Mouse (Mus musculus): ENCODE data around the gene Mettl7a2.
A peak's percentile ranks its signal among the peaks of the same experiment; 100 is the strongest.
"Not testable (repeated sequence)": the region's sequence is repeated elsewhere in the genome, so short reads cannot be mapped to it uniquely, and the experiment has no call there.

The Mettl7a2 gene

DNA sequence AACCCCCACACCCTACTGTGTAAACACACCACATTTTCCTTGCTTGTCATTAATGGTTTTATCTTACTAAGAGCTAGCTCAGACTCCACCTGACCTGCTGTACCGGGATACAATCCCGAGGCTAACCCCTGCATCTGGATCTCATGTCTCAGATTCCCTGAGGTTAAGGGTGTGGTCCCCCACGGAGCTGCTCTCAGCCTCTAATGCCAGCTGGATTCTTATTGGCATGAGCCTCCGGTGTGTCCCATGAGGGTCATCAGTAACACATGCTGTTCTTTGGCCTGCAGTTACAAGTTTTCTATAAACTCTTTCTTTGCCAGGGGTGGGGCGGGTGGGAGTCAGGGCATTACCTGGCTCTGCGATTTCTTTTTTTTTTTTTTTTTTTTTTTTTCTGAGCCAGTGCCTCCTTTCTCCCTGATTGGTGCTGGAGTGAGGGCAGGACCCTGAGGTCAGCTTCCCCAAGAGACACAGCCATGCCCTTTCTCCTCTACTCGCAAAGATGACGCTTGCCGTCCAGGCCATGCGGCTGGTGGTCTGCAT, at the start of gene Mettl7a2, which contains the start of gene Methig1:
Gene Mettl7a2, plus strand, starts transcription at position 490 of the 540 bp plus-strand sequence.
Gene Methig1, plus strand, starts transcription at position 439 of the 540 bp plus-strand sequence.
- no peak for DNase-seq (ENCODE audit: low spot score in 2 of 2)

DNA sequence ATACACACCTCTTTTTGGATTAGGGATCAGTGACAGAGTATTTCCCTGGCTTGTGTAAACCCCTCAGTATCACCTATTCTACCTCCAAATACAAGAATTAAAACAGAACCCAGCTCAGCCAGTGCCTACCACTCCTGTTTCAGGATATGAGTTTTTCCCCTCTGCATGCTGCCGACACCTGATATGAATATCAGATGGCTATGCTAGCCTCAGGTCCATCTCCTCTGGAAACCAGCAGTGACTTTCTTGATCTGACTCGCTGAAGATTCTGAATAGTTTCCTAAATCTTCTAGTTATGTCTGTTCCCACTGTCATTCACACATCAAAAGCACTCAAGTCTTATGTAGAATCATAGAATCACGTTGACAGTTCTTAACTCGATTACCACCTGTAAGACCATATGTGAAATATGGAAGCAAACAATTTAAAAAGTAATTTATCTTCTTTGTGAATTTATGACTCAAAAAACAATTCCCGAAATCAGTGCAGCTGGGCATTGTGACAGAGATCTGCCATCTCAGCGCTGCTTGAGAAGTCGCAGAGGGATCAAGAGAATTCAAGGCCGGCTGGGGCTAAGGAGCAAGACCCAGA, 49.5 kb upstream of the Mettl7a2 start:
- no peak for DNase-seq (ENCODE audit: low spot score in 2 of 2)

DNA sequence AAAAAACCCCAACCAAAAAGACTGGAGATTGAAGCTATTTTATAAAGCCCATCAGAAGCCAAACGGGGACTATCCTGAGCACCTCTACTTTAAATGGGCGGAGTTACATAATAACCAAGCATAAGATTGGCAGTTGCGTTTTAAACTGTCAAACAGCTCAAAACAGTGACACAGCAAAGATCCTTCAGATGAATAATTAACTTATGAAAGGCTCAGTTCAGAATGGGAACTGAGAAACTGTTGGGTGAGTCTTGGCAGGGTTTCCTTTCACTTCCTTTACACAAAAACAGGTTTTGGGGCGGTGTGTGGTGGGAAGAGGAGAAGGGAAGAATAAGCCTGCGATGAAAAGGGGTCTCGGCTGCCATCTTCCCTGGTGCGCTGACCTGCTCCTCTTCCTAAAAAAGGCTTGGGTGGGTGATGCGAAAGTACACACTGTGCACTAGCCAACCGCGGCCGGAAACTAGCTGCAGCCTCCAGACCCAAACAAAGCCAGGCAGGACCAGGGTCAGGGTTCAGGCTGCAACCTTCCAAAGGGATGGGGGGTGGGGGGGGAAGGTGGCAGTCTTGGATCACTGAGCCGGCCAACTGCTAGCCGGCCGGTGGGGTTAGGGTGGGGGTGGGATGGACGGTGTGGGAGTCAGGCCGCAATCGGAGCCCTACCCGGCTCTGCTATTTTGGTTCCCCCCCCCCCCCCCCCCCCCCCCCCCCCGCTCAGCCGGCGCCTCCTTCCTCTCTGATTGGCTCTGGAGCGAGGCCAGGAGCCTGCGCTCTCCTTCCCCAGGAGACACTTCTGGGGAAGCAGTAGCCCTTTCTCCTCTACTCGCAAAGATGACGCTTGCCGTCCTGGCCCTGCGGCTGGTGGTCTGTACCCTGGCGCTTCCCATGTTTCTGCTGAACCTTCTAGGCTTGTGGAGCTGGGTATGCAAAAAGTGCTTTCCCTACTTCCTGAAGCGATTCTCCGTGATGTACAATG, 48.7 kb upstream of the Mettl7a2 start, which contains the start of gene Mettl7a1:
Gene Mettl7a1, plus strand, starts transcription at position 122 of the 973 bp plus-strand sequence.
- peak; percentile 29 to 44 for DNase-seq (ENCODE audit: low spot score in 2 of 2)

DNA sequence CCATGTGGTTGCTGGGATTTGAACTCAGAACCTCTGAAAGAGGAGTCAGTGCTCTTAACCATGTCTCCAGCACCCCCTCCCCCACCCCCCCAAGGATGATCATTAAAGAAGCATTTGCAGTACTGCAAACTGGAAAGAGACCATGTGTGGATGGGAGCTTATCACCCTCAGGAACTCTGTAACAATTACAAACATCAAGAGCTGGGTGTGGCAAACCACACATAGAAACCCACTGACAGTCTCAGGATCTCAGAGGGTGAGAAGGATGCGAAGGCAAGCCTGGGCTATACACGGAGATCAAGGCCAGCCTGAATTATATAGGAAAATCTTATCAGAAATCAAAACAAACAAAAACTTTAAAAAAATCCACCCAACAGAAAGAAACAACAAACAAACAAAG, 46.8 kb upstream of the Mettl7a2 start:
- no peak for DNase-seq (ENCODE audit: low spot score in 2 of 2)

DNA sequence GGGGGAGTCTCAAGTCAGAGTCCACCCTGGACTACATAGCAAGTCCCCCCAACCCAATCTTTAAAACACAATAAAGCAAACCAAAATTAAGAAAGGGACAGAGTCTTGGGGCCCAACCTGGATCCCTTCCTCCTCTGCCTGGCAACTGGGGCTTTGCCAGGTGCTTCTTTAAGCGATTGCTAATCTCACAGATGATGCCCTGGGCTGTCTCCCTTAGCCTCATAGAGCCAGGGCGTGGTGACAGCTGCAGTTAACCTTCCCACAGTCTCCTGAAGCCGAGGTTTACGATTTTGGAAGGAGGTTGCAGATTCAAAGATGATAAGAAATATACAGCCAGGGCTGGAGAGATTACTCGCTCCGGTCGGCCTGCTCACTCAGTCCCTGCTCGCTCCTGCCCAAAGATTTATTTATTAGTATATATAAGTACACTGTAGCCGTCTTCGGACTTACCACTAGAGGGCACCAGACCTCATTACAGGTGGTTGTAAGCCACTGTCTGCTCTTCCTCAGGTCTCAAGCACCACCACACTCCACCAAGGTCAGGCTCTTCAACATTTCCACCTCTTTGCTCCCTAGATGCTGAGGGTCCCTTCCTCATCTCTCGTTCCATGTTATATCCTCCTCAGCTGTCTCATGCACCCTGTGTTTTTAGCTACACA, 45.4 kb upstream of the Mettl7a2 start:
- DNase-seq (ENCODE audit: low spot score in 2 of 2), result peak; percentile 38 to 43

DNA sequence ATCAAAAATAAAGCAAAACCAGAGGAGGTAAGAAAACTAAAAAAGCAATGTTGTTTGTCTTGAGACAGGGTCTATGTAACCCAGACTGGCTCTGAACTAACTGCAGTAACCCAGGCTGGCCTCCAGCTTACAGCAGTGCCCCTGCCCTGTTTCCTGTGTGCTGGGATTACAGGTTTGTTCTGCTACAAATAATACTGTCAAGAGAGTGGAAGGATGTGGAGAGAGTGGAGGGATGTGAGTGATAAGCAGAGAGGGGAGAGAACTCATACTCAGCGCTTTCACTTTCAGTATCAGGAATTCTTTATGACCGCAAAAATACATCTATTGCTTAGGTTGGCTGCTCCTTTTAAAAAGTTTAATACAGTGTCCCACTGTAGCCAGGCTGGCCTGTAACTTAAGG, 40.7 kb upstream of the Mettl7a2 start:
- DNase-seq (ENCODE audit: low spot score in 2 of 2), result no peak

DNA sequence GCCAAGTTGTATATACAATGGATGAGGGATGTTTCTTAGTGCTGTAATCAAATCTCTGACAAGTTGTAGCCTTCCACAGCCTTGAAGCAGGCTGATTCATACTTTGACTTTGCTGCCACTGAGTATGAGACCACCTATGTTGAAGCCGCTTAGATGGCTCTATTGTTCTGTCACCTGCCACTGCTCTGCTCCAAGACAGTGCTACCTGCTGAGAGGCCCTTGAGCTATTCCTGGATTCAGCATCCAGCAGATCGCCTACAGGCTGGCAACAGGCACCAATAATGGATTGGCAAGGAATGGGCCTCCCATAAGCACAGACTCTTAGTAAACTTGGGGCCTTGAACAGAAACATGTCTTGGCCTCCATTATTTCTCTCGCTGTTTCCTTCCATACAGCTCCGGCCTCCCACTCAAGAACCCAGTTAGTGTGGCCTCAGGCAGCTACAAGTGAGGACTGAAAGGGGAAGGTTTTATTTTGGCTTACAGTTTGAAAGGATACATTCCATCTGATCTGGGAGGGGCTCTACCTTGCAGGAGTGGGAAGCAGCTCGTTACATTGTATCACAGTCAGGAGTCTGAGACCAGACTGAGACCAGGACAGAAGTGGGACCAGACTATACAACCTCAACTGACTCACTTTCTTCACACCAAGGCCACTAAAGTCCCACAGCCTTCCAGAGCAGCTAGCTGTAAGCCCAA, 38.4 kb upstream of the Mettl7a2 start:
- no peak for DNase-seq (ENCODE audit: low spot score in 2 of 2)

DNA sequence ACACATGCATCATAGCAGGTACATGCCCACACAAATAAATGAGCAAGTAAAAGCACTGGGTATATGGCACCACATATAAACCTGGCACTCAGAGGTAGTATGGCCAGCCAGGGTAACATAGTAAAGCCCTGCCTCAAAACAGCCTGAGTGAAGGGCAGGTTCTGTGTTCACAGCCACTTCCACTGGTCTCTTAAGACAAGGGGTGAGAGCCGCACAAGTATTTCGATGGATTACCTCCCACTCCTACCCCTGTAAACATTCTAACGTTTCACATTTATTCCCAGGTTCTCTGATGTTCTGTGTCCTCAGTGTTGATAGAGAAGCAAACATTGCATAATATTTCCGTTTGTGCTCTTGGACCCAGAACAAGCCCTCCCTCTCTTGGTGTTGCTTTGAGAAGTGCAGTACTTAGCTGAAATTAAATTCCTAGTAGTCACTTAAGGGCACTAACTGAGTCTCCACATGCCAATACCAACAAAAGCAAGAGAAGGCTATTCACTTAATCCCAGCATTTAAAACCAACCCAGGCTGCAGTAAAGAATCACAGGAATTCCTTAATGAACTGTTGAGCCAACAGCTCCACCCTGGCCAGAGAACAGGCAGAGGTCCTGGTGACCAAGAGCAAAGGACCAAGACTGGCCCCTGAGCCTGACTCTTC, 34.9 kb upstream of the Mettl7a2 start:
- not testable (repeated sequence) for DNase-seq (ENCODE audit: low spot score in 2 of 2)

DNA sequence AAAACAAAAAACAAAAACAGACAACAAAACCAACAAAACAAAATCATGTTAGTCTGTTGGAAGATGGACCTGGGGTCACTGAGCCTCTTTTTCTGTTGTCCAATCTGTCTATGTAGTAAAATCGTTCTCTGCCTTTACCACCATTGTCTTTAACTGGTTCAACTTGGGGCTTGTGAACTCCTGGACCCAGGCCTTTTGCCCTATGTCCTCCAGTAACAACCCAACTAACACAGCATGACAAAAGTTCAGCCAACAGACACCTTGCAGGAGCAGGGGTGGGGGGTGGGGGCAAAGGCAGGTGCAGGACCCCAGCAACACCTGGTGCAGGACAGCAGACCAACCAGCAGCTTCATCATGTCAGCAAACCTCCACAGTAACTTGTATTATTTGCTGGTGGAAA, 33.1 kb upstream of the Mettl7a2 start:
- no peak for DNase-seq (ENCODE audit: low spot score in 2 of 2)

DNA sequence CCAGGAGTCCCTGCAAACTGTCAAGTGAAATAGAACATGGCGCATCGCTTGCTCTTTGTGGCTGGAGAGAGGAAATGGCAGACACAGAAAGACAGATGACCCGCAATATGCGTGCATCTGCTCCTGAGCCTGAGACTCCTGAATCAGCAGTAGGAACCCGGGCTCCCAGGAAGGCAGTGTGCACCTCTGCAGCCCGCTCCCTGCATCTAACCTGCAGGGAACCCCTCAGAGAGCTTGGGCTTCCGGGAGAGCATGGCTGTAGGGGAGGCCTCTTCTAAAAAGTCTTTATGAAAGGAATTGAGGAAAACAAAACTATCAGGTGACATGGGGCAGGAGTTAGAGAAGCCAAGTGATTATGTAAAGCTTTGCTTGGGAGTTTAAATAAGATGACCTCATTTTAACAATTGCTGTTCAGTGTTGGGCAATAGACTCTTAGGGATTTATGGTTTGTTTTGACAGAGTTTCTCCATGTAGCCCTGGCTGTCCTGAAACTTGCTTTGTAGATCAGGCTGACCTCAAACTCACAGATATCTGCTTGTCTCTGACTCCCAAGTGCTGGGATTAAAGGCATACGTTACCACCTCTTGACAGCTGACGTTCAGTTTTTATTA, 32.6 kb upstream of the Mettl7a2 start:
- DNase-seq (ENCODE audit: low spot score in 2 of 2), result no peak

DNA sequence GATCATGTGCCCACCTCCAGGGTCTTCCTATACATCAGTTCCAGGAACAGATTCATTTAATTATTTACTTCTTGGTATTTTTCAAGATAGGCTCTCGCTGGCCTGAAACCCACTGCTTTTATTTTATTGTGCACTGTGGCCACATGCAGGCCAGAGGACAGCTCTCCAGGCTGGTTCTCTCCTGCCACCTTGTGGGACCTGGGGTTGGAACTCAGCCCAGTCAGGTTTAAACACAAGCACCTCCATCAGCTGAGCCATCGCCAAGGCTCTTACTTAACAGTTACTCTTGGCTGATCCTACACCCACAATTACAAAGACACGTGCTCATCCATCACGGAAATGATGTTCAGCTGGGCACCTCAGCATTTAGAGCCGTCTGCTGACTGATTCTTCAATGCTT, 31.9 kb upstream of the Mettl7a2 start:
- DNase-seq (ENCODE audit: low spot score in 2 of 2), result no peak

DNA sequence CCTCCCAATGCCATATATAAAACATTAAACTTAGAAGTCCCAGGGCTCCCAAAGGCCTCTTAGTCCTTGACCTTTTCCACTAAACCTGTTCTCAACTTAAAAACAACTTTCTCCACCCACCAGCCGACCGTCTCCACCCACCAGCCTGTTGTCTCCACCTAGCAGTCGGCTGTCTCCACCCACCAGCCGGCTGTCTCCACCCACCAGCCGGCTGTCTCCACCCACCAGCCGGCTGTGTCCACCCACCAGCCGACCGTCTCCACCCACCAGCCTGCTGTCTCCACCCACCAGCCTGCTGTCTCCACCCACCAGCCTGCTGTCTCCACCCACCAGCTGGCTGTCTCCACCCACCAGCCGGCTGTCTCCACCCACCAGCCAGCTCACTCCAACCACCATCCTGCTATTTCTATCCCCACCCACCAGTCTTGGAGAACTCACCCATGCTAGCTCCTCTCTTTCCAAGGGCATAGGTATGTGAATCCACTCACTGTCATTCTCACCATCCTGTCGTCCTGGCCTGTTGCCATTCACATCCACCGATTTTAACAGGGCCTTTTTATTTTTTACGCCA, 28.9 kb upstream of the Mettl7a2 start:
- DNase-seq (ENCODE audit: low spot score in 2 of 2), result no peak

DNA sequence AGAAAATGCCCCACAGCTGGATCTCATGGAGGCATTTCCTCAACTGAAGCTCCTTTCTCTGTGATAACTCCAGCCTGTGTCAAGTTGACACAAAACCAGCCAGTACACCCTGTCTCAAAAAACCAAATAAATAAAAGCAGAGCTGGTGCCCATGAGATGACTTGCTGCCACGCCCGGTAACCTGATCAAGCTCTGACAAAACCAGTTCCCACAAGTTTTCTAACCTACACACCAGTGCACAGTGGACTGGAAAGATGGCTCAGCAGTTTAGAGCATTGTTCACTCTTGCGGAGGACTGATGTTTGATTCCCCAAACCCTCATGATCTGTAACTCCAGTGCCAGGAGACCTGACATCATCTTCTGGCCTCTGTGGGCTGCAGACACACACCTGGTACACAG, 27.8 kb upstream of the Mettl7a2 start:
- no peak for DNase-seq (ENCODE audit: low spot score in 2 of 2)

DNA sequence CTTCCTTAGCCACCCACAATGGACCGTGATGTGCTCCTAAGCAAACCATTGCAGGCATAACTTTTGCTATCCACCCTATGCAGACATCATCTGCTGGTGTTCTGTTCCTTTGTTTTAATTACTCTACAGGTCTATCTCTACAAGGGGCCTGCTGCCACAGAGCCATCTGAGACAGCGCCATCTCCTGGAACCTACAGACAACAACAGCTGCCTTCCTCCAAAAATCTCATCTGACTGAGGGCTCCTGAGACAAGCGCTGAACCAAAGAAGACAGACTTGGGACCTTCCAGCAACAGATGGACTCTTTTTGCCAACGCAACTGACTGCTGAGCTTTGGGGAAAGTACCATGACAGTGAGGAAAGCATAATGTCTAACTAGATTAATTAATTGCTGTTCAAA, 24.9 kb upstream of the Mettl7a2 start:
- not testable (repeated sequence) for DNase-seq (ENCODE audit: low spot score in 2 of 2)

DNA sequence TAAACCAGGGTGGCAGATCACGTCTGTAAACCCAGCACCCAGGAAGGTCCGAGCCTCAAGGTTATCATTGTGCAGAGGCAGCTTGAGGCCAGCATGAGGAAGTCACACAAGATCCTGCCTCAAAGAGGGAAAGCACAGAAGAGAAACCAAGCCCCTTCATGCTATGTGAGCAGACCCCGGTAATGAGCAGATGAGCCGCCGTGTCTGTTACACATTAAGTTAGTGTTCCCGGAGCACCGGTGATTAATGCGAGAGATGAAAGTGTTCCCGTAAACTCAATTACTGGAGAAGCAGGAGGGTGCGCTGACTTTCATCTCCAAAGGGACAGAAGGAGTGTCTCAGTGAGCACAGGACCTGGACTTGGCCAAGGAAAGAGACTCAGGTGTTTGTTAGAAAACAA, 23.7 kb upstream of the Mettl7a2 start:
- not testable (repeated sequence) for DNase-seq (ENCODE audit: low spot score in 2 of 2)

DNA sequence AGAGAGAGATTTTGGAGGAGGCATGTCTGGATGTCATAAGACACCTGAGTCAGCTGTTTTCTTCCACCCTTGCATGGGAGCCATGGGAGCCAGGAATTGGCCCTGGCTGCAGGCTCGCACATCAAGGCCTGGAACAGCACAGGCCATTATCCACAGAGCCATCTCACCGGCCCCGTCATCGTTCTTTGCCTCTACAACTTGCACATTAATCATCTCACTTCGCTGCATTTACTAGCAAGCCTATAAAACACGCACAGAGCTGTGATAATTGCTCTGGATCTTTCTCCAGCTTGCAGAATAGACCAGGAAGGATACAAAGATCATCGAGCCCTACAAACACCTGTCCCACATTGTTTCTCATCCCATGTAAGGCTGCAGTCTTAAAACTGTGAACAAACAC, 22.3 kb upstream of the Mettl7a2 start:
- DNase-seq (ENCODE audit: low spot score in 2 of 2), result no peak

DNA sequence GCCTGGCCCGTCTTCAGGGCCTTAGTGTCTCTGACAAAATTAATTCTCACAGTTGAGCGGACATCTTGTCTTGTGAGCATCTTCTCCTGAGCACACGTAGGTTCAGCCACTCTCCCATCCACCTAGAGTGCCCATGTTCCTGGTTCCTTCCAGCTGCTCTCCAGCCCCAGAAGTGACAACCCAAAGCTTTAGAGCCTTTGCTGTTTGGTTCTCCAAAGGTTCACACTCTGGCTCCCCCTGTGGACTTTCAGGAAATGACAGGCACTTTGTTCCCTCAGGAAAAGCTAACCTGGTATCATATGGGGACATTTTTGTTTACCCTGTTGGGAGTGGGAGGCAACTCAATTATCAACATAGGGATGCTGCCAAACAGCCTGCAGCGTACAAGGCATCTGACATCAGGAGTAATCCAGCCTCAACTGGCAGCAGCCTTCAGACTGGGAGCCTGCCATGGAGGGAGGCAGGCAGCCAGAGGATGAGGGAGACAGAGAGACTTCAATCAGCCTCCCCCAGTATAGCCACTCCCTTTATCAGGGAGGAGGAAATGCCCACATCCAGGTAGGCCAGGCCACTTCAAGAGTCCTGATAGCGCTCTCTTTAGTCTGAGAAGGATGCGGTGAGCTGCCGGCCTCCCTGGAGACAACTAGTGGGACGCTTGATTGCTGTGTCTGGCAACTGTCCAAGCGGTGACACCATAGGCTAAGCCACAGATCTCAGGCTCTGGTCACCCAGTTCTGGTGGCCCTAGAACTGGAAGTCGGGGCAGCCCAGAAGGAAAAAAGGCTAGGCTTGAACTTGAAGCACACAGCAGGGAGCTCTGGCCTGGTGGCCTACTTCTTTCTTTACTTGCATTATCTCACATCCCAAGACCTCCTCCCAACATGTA, 20.7 kb upstream of the Mettl7a2 start:
- DNase-seq (ENCODE audit: low spot score in 2 of 2), result not testable (repeated sequence)

DNA sequence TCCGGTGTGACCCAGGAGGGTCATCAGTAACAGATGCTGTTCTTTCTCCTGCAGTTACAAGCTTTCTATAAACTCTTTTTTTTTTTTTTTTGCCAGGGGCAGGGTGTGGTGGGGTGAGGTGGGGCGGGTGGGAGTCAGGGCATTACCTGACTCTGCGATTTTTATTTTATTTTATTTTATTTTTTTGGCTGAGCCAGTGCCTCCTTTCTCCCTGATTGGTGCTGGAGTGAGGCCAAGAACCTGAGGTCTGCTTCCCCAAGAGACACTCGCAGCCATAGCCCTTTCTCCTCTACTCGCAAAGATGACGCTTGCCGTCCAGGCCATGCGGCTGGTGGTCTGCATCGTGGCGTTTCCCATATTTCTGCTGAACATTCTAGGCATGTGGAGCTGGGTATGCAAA, 18.4 kb upstream of the Mettl7a2 start, which contains the start of gene Mettl7a3:
Gene Mettl7a3, plus strand, starts transcription at position 301 of the 400 bp plus-strand sequence.
- no peak for DNase-seq (ENCODE audit: low spot score in 2 of 2)

DNA sequence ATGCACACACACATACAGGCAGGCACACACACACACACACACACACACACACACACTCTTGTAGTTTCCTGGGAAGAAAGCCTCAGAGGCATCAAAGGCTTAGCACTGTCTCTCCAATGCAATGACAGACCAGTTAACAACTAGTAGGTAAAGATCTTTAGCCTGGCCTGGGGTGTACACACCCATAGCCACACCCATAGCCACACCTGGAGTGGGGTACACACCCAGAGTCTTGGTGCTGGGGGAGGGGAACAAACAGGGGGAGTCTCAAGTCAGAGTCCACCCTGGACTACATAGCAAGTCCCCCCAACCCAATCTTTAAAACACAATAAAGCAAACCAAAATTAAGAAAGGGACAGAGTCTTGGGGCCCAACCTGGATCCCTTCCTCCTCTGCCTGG, 15.7 kb upstream of the Mettl7a2 start:
- DNase-seq (ENCODE audit: low spot score in 2 of 2), result not testable (repeated sequence)
